In the genomic region with DNA sequence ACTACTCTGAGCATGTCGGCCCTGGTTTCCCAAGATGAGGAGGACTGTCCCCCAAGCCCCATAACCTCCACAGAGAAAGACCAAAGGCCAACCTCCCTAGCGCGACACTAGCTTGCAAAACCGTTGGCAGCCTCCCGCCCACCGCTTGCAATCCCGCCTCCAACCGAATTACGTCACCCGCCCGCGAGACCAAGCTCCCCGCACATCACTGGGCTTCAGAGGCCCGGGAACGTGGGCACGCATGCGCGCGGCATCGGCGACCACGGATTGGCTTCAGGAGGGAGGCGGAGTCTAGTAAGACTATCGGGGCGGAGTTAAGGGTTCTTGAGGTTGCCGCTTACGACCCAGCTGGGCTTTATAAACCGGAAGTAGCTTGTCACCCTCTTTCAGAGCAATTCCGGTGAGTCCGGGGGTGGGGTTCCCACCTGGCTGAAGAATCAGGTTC, we compare ENCODE assay signal across 8 mouse cellular contexts. TPM values are rescaled to one million over a fixed set of nuclear protein-coding genes. Genes with fewer than 3 reads are reported as not detected.
DNase-seq lines count a peak whose midpoint lies in the region; ATAC-seq lines count a peak whose summit lies in the region.

TSS of gene Cntrob (minus strand) at position 109 of the 445 bp plus-strand sequence.
TSS of gene Trappc1 (plus strand) at position 314 of the 445 bp plus-strand sequence.

- H3K27ac ChIP-seq in hindbrain, embryonic 14.5 days: peak within 1 kb of the TSS; percentile 77

- H3K4me2 ChIP-seq in hindbrain, embryonic 14.5 days (replicated peaks): peak within 1 kb of the TSS; percentile 77

- under 1% methylated on average over 30 of the region's 30 CpGs for WGBS in hindbrain, embryonic 14.5 days

- no peaks in the 10 kb centered on the region for H3K9me3 ChIP-seq in hindbrain, embryonic 14.5 days (ENCODE audit: control insufficient read depth, low read length)

- H3K4me1 ChIP-seq in hindbrain, embryonic 14.5 days (replicated peaks; ENCODE audit: control insufficient read depth, insufficient read depth, low read length): peaks cover 35% of the 10 kb centered on the region

- H3K4me3 ChIP-seq in hindbrain, embryonic 14.5 days (replicated peaks; ENCODE audit: low read length): peak within 1 kb of the TSS; percentile 56

- 0 out of 2 replicates have a peak, but pooled peaks cover 10% of the 10 kb centered on the region for H3K27me3 ChIP-seq in hindbrain, embryonic 14.5 days (ENCODE audit: control insufficient read depth, insufficient read depth, low read length)

- H3K36me3 ChIP-seq in hindbrain, embryonic 14.5 days (replicated peaks; ENCODE audit: control insufficient read depth, insufficient read depth): 0 out of 2 replicates have a peak, but pooled peaks cover 9% of the 10 kb centered on the region

- DNase-seq in R1 (ENCODE audit: low read depth, low spot score): peak; percentile 99
- DNase-seq in cerebellum, postnatal 25 days: peak; percentile 97 to 99
- DNase-seq in frontal cortex, postnatal 25 days (ENCODE audit: low spot score in 2 of 2): peak; percentile 92 to 96
- peak; percentile 97 for DNase-seq in hindbrain, embryonic 14.5 days (ENCODE audit: low spot score)
- DNase-seq in layer of hippocampus, postnatal 36 days: peak; percentile 98
- peak; percentile 99 for DNase-seq in lung, postnatal 36 days
- DNase-seq in retina, postnatal 1 day: peak; percentile 99
- peak; percentile 90 to 99 for DNase-seq in urinary bladder, adult 18-20 months (ENCODE audit: low spot score in 2 of 2)

- peak within 1 kb of the TSS; percentile 75 for H3K9ac ChIP-seq in hindbrain, embryonic 14.5 days

- peak; percentile 94 for ATAC-seq in hindbrain, embryonic 14.5 days (ENCODE audit: low FRiP score)

RNA-seq across cellular contexts. Expression of gene Cntrob, which starts in this region (rescaled TPM):
- polyA plus RNA-seq in hindbrain, embryonic 14.5 days (2014; fragmentation: Nextera tagmentation; extraction: Ambion mirVana): 11.0 and 12.3 TPM in 2 replicates
- total RNA-seq in layer of hippocampus, postnatal 36 days (2021): 10 to 100 TPM; 15.1 to 15.2 TPM

RNA-seq across cellular contexts. Expression of gene Trappc1, which starts in this region (rescaled TPM):
- 176 and 197 TPM in 2 replicates for polyA plus RNA-seq in hindbrain, embryonic 14.5 days (2014; fragmentation: Nextera tagmentation; extraction: Ambion mirVana)
- 10 to 100 TPM; 66.5 to 66.6 TPM for total RNA-seq in layer of hippocampus, postnatal 36 days (2021)

Comparison
In these comparisons a context has a peak if more than half of its experiments do, and no peak if none do; other contexts are left out.
1. Peak in every context shown above with its lines: DNase-seq, ATAC-seq, H3K4me3 ChIP-seq and H3K27ac ChIP-seq.